Mouse (Mus musculus) C2C12 (cell line): ENCODE data around the gene Usp43.

Source experiments
- CTCF ChIP-seq: IDR thresholded peaks from one replicate; pipeline ENCODE4 v1.5.1; 2011; ENCODE audit not compliant: control insufficient read depth, insufficient read depth, insufficient read length
- MYOG ChIP-seq: IDR thresholded peaks from one replicate; pipeline ENCODE4 v1.6.1; 2011; ENCODE audit not compliant: control insufficient read depth, insufficient read length; ENCODE audit errors: extremely low read depth

GRCm38 (mm10) chr11:67853996-67854395 lies 68.0 kb downstream of the Usp43 start:
- TF ChIP-seq CTCF (no peak), MYOG (no peak)
